Mouse (Mus musculus): ENCODE measurements at regions not wholly inside any gene's neighbourhood (a gene's known extent, or its start where the extent isn't known, plus 50 kb on each side); places are given as distances from the start of the nearest gene placed in this dataset.

- H3K36me3 ChIP-seq (ENCODE audit: insufficient read depth, low read length) = no peaks in the 10 kb centered on the region
- H3K4me3 ChIP-seq (ENCODE audit: low read length) = no peak overlapping the region
- no peak for ATAC-seq (ENCODE audit: low FRiP score, low TSS enrichment)
- no peaks in the 10 kb centered on the region for H3K4me1 ChIP-seq (ENCODE audit: insufficient read depth, low read length)
- H3K4me2 ChIP-seq (replicated peaks; ENCODE audit: low read depth, low read length) = no peak overlapping the region
- no peak overlapping the region for H3K27ac ChIP-seq (ENCODE audit: low read length)
- no peaks in the 10 kb centered on the region for H3K27me3 ChIP-seq (ENCODE audit: insufficient read depth, low read length)
- 81% methylated on average over 3 of the region's 3 CpGs for WGBS
- no peaks in the 10 kb centered on the region for H3K9me3 ChIP-seq (ENCODE audit: low read length)
- H3K9ac ChIP-seq (replicated peaks; ENCODE audit: low read length) = no peak overlapping the region
Observed at GRCm38 (mm10) chr8:90574676-90575075, 226.5 kb upstream of the Tox3 start.

DNA sequence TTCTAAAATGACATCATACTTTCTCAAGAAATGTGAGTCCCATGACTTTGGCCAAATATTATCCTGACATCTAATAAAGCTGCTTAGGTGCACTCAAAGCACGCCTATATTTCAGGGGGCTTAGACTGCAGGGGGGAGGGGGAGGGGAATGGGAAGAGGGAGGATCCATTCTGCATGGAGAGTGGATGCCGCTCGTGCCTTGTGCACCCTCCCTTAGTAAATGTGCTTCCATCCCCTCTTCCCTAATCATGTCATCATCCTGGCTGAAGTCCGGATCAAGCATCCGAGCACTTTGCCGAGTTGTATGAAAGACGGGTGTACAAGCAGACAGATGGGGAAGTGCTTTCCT, 207.9 kb upstream of the Tox3 start:
- Histone ChIP-seq H3K9ac (replicated peaks; ENCODE audit: low read length) (no peak overlapping the region), H3K36me3 (ENCODE audit: insufficient read depth, low read length) (no peaks in the 10 kb centered on the region), H3K4me3 (ENCODE audit: low read length) (no peak overlapping the region), H3K4me2 (replicated peaks; ENCODE audit: low read depth, low read length) (no peak overlapping the region), H3K9me3 (ENCODE audit: low read length) (no peaks in the 10 kb centered on the region), H3K27me3 (ENCODE audit: insufficient read depth, low read length) (no peaks in the 10 kb centered on the region), H3K4me1 (ENCODE audit: insufficient read depth, low read length) (0 out of 2 replicates have a peak, but pooled peaks cover 5% of the 10 kb centered on the region), H3K27ac (ENCODE audit: low read length) (no peak overlapping the region)
- no peak; the same call in 1 of the 2 replicates for ATAC-seq (ENCODE audit: low FRiP score, low TSS enrichment)
- WGBS = 63% methylated on average over 7 of the region's 7 CpGs

- Histone ChIP-seq H3K4me1 (ENCODE audit: insufficient read depth, low read length) (0 out of 2 replicates have a peak, but pooled peaks cover 5% of the 10 kb centered on the region), H3K9me3 (ENCODE audit: low read length) (no peaks in the 10 kb centered on the region), H3K9ac (replicated peaks; ENCODE audit: low read length) (no peak overlapping the region), H3K27ac (ENCODE audit: low read length) (no peak overlapping the region), H3K4me2 (replicated peaks; ENCODE audit: low read depth, low read length) (no peak overlapping the region), H3K27me3 (ENCODE audit: insufficient read depth, low read length) (no peaks in the 10 kb centered on the region), H3K4me3 (ENCODE audit: low read length) (no peak overlapping the region), H3K36me3 (ENCODE audit: insufficient read depth, low read length) (no peaks in the 10 kb centered on the region)
- peak; percentile 67 for ATAC-seq (ENCODE audit: low FRiP score, low TSS enrichment)
- 45% methylated on average over 14 of the region's 14 CpGs for WGBS
Observed at GRCm38 (mm10) chr8:90555415-90556078, 207.4 kb upstream of the Tox3 start.

DNA sequence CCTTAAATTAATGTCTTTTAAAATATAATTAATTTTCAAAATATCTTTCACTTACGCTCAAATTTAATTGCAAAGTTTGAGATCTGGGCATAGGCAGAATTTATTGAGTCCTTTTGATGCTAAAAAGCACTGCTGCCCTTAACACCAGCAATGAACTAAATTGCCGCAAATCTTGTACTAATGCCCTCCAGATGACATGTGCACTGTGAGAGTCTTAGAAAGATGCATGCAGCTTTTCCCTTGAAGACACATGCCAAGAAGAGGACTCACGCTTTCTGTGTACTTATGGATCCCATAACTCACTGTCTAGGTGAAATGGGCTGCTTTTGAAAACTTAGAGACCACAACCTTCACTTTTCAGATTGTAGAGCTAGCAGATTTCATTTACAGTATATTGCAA, 199.1 kb upstream of the Tox3 start:
- H3K9me3 ChIP-seq (ENCODE audit: low read length) = no peaks in the 10 kb centered on the region
- H3K9ac ChIP-seq (replicated peaks; ENCODE audit: low read length) = no peak overlapping the region
- H3K4me1 ChIP-seq (ENCODE audit: insufficient read depth, low read length) = no peaks in the 10 kb centered on the region
- ATAC-seq (ENCODE audit: low FRiP score, low TSS enrichment) = no peak
- no peak overlapping the region for H3K4me2 ChIP-seq (replicated peaks; ENCODE audit: low read depth, low read length)
- WGBS = 50% methylated on average over 3 of the region's 3 CpGs
- H3K36me3 ChIP-seq (ENCODE audit: insufficient read depth, low read length) = no peaks in the 10 kb centered on the region
- no peaks in the 10 kb centered on the region for H3K27me3 ChIP-seq (ENCODE audit: insufficient read depth, low read length)
- H3K27ac ChIP-seq (ENCODE audit: low read length) = no peak overlapping the region
- no peak overlapping the region for H3K4me3 ChIP-seq (ENCODE audit: low read length)

- Histone ChIP-seq H3K4me3 (ENCODE audit: low read length) (no peak overlapping the region), H3K4me2 (replicated peaks; ENCODE audit: low read depth, low read length) (no peak overlapping the region), H3K27ac (ENCODE audit: low read length) (no peak overlapping the region), H3K9me3 (ENCODE audit: low read length) (no peaks in the 10 kb centered on the region), H3K36me3 (ENCODE audit: insufficient read depth, low read length) (no peaks in the 10 kb centered on the region), H3K9ac (replicated peaks; ENCODE audit: low read length) (no peak overlapping the region), H3K27me3 (ENCODE audit: insufficient read depth, low read length) (no peaks in the 10 kb centered on the region), H3K4me1 (ENCODE audit: insufficient read depth, low read length) (no peaks in the 10 kb centered on the region)
- no peak for ATAC-seq (ENCODE audit: low FRiP score, low TSS enrichment)
- 52% methylated on average over 8 of the region's 8 CpGs for WGBS
Observed at GRCm38 (mm10) chr8:90542619-90543018, 194.5 kb upstream of the Tox3 start.

DNA sequence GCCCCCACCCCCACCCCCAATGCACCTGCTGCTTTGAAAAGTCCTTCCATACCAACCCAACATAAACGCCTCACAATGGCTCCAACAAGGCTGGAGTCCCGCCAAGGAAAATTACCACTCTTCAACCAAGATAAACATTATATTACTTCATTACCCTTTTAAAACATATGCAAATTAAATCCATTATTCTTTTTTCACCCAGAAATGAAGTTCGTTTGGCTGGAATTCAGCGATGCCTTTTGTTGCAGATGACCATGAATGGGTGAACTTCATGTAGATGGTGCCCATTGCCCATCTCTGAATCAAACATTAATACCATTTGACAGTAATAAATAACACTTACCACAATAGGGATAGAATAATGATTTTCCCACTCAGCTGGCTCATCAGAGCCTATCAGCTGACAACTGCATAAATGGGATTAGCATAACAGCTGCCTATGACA, 188.1 kb upstream of the Tox3 start:
- Histone ChIP-seq H3K9ac (replicated peaks; ENCODE audit: low read length) (no peak overlapping the region), H3K4me1 (ENCODE audit: insufficient read depth, low read length) (no peaks in the 10 kb centered on the region), H3K9me3 (ENCODE audit: low read length) (no peaks in the 10 kb centered on the region), H3K27ac (ENCODE audit: low read length) (no peak overlapping the region), H3K27me3 (ENCODE audit: insufficient read depth, low read length) (no peaks in the 10 kb centered on the region), H3K4me2 (replicated peaks; ENCODE audit: low read depth, low read length) (no peak overlapping the region), H3K36me3 (ENCODE audit: insufficient read depth, low read length) (no peaks in the 10 kb centered on the region), H3K4me3 (ENCODE audit: low read length) (no peak overlapping the region)
- 85% methylated on average over 4 of the region's 4 CpGs for WGBS
- no peak for ATAC-seq (ENCODE audit: low FRiP score, low TSS enrichment)

GRCm38 (mm10) chr8:90535515-90536156, 187.5 kb upstream of the Tox3 start:
- Histone ChIP-seq H3K9ac (replicated peaks; ENCODE audit: low read length) (no peak overlapping the region), H3K27ac (ENCODE audit: low read length) (no peak overlapping the region), H3K4me1 (ENCODE audit: insufficient read depth, low read length) (no peaks in the 10 kb centered on the region), H3K36me3 (ENCODE audit: insufficient read depth, low read length) (no peaks in the 10 kb centered on the region), H3K27me3 (ENCODE audit: insufficient read depth, low read length) (no peaks in the 10 kb centered on the region), H3K4me3 (ENCODE audit: low read length) (no peak overlapping the region), H3K9me3 (ENCODE audit: low read length) (no peaks in the 10 kb centered on the region), H3K4me2 (replicated peaks; ENCODE audit: low read depth, low read length) (no peak overlapping the region)
- 68% methylated on average over 8 of the region's 8 CpGs for WGBS
- ATAC-seq (ENCODE audit: low FRiP score, low TSS enrichment) = no peak

- Histone ChIP-seq H3K4me1 (ENCODE audit: insufficient read depth, low read length) (no peaks in the 10 kb centered on the region), H3K27me3 (ENCODE audit: insufficient read depth, low read length) (no peaks in the 10 kb centered on the region), H3K9me3 (ENCODE audit: low read length) (0 out of 2 replicates have a peak, but pooled peaks cover 4% of the 10 kb centered on the region), H3K27ac (ENCODE audit: low read length) (no peak overlapping the region), H3K4me2 (replicated peaks; ENCODE audit: low read depth, low read length) (no peak overlapping the region), H3K9ac (replicated peaks; ENCODE audit: low read length) (no peak overlapping the region), H3K4me3 (ENCODE audit: low read length) (no peak overlapping the region), H3K36me3 (ENCODE audit: insufficient read depth, low read length) (no peaks in the 10 kb centered on the region)
- 77% methylated on average over 8 of the region's 8 CpGs for WGBS
- ATAC-seq (ENCODE audit: low FRiP score, low TSS enrichment) = no peak
Observed at GRCm38 (mm10) chr8:90521393-90521792, 173.2 kb upstream of the Tox3 start.

GRCm38 (mm10) chr8:90520186-90520585, 172.0 kb upstream of the Tox3 start:
- peak; percentile 81; the same call in 1 of the 2 replicates for ATAC-seq (ENCODE audit: low FRiP score, low TSS enrichment)
- Histone ChIP-seq H3K4me1 (ENCODE audit: insufficient read depth, low read length) (no peaks in the 10 kb centered on the region), H3K4me3 (ENCODE audit: low read length) (no peak overlapping the region), H3K36me3 (ENCODE audit: insufficient read depth, low read length) (no peaks in the 10 kb centered on the region), H3K27ac (ENCODE audit: low read length) (no peak overlapping the region), H3K9ac (replicated peaks; ENCODE audit: low read length) (no peak overlapping the region), H3K4me2 (replicated peaks; ENCODE audit: low read depth, low read length) (no peak overlapping the region), H3K9me3 (ENCODE audit: low read length) (0 out of 2 replicates have a peak, but pooled peaks cover 4% of the 10 kb centered on the region), H3K27me3 (ENCODE audit: insufficient read depth, low read length) (no peaks in the 10 kb centered on the region)
- 23% methylated on average over 4 of the region's 4 CpGs for WGBS

- 0 out of 2 replicates have a peak, but pooled peaks cover 4% of the 10 kb centered on the region for H3K9me3 ChIP-seq (ENCODE audit: low read length)
- no peak overlapping the region for H3K4me3 ChIP-seq (ENCODE audit: low read length)
- no peaks in the 10 kb centered on the region for H3K4me1 ChIP-seq (ENCODE audit: insufficient read depth, low read length)
- no peak for ATAC-seq (ENCODE audit: low FRiP score, low TSS enrichment)
- WGBS = 79% methylated on average over 6 of the region's 6 CpGs
- H3K4me2 ChIP-seq (replicated peaks; ENCODE audit: low read depth, low read length) = no peak overlapping the region
- no peak overlapping the region for H3K27ac ChIP-seq (ENCODE audit: low read length)
- no peaks in the 10 kb centered on the region for H3K36me3 ChIP-seq (ENCODE audit: insufficient read depth, low read length)
- H3K9ac ChIP-seq (replicated peaks; ENCODE audit: low read length) = no peak overlapping the region
- H3K27me3 ChIP-seq (ENCODE audit: insufficient read depth, low read length) = no peaks in the 10 kb centered on the region
Observed at GRCm38 (mm10) chr8:90519567-90519966, 171.4 kb upstream of the Tox3 start.
